ENCODE assay signal across 29 mouse cellular contexts in the genomic region with DNA sequence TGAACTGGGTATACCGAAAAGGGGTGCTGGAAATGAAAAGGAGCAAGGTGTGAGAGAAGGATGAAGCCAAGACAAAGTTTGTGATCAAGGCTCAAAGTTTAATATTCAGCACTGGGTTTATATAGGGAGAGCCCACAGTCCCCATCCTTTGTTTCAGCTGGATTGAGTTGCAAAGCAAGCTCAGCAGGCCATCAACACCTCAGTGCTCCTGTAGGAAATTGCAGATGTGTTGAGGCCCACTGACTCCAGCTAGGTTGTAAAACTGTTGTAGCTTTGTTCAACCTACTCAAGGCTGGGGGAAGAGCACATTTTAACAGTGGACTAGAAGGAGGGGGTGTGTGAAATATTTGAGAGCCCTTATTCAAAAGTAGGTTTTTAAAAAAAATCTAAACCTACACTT. TPM values are rescaled to one million over a fixed set of nuclear protein-coding genes. Genes with fewer than 3 reads are reported as not detected.
"Had no signal": no experiment of that assay in that cellular context is flagged by ENCODE, and none has a peak within 500 bp of the region (broad histone marks: within the 10 kb centered on the region; RNA-seq: fewer than 3 reads in every experiment).

No protein-coding gene starts in this region.

- H3K4me1 ChIP-seq: liver, embryonic 13.5 days; liver, embryonic 15.5 days had no signal

- H3K4me2 ChIP-seq: heart, embryonic 12.5 days; hindbrain, embryonic 13.5 days; hindbrain, embryonic 15.5 days; kidney, embryonic 15.5 days; limb, embryonic 12.5 days; liver, embryonic 11.5 days; liver, embryonic 13.5 days; liver, embryonic 15.5 days had no signal

- H3K9me3 ChIP-seq: heart, embryonic 10.5 days; hindbrain, embryonic 13.5 days; hindbrain, embryonic 15.5 days; kidney, embryonic 15.5 days; limb, embryonic 10.5 days; limb, embryonic 12.5 days; liver, embryonic 13.5 days; liver, embryonic 15.5 days had no signal

- ATAC-seq: hindbrain, postnatal 0 days; intestine, embryonic 16.5 days had no signal

- H3K36me3 ChIP-seq: heart, embryonic 10.5 days; heart, embryonic 12.5 days; hindbrain, embryonic 13.5 days; hindbrain, embryonic 15.5 days; kidney, embryonic 15.5 days; limb, embryonic 10.5 days; limb, embryonic 12.5 days; liver, embryonic 13.5 days; liver, embryonic 15.5 days had no signal

- DNase-seq: gastrocnemius, adult 2 months; gastrocnemius, postnatal 10 days; gastrocnemius, postnatal 25 days; heart, adult 18-20 months; heart, postnatal 10 days; heart, postnatal 4 days; kidney, adult 11 months; kidney, adult 2 months; kidney, adult 9 months; kidney, postnatal 14 days; kidney, postnatal 36 days; layer of hippocampus, adult 9-11 months; layer of hippocampus, postnatal 36 days; liver; liver, embryonic 13.5 days had no signal

- H3K9ac ChIP-seq: heart, embryonic 12.5 days; hindbrain, embryonic 13.5 days; hindbrain, embryonic 15.5 days; kidney, embryonic 15.5 days; limb, embryonic 12.5 days; liver, embryonic 13.5 days; liver, embryonic 15.5 days had no signal

- H3K27ac ChIP-seq: gastrocnemius, adult 2 months; heart, embryonic 10.5 days; hindbrain, embryonic 13.5 days; hindbrain, embryonic 15.5 days; hindbrain, postnatal 0 days; kidney, embryonic 15.5 days; kidney, postnatal 0 days; limb, embryonic 10.5 days; limb, embryonic 12.5 days; liver, embryonic 13.5 days; liver, embryonic 15.5 days had no signal

- H3K4me3 ChIP-seq: gastrocnemius, adult 2 months; heart, embryonic 10.5 days; heart, embryonic 12.5 days; hindbrain, embryonic 13.5 days; hindbrain, embryonic 15.5 days; kidney, embryonic 15.5 days; limb, embryonic 10.5 days; limb, embryonic 12.5 days; liver, embryonic 13.5 days; liver, embryonic 15.5 days had no signal

- H3K27me3 ChIP-seq: heart, embryonic 12.5 days; hindbrain, embryonic 13.5 days; hindbrain, embryonic 15.5 days; kidney, embryonic 15.5 days; limb, embryonic 12.5 days; liver, embryonic 13.5 days; liver, embryonic 15.5 days had no signal

RNA-seq across cellular contexts. Expression of gene Slc38a11, which starts 54.8 kb away (rescaled TPM):
- polyA plus RNA-seq: heart, embryonic 10.5 days; heart, embryonic 12.5 days; heart, embryonic 14.5 days; intestine, embryonic 14.5 days; limb, embryonic 10.5 days; liver, embryonic 11.5 days; liver, embryonic 13.5 days; liver, embryonic 15.5 days had no signal
